Mouse (Mus musculus) intestine, postnatal 0 days (tissue): ENCODE data around the gene R3hdm2. TPM values are rescaled to one million over a fixed set of nuclear protein-coding genes. Genes with fewer than 3 reads are reported as not detected.

Experiments used
- ATAC-seq: fragments of 200-750 bp; cut with Nextera tagmentation; 2 replicates; pipeline ENCODE4 v1.8.0; 2017; ENCODE audit warnings: mild to moderate bottlenecking, moderate TSS enrichment, moderate library complexity
- H3K27ac ChIP-seq: fragments of 300-500 bp; sonication (generic); 2 replicates; pipeline ENCODE4 v1.5.1; 2014; ENCODE audit warnings: mild to moderate bottlenecking, low read depth, low read length, moderate library complexity
- H3K27me3 ChIP-seq: fragments of 300-500 bp; sonication (generic); replicated peaks from 2 replicates; pipeline ENCODE4 v1.6.1; 2014; ENCODE audit warnings: low read length, mixed read lengths; ENCODE audit not compliant: control insufficient read depth, insufficient read depth
- H3K36me3 ChIP-seq: fragments of 300-500 bp; sonication (generic); 2 replicates; pipeline ENCODE4 v1.6.1; 2014; ENCODE audit warnings: mild to moderate bottlenecking, moderate library complexity; ENCODE audit not compliant: control insufficient read depth, insufficient read depth
- H3K4me1 ChIP-seq: fragments of 300-500 bp; sonication (generic); replicated peaks from 2 replicates; pipeline ENCODE4 v1.6.1; 2014; ENCODE audit warnings: antibody characterized with exemption, low read length, mixed read lengths; ENCODE audit not compliant: control insufficient read depth, insufficient read depth
- H3K4me2 ChIP-seq: fragments of 300-500 bp; sonication (generic); replicated peaks from 2 replicates; pipeline ENCODE4 v1.6.1; 2014; ENCODE audit warnings: low read depth, mild to moderate bottlenecking, moderate library complexity
- H3K4me3 ChIP-seq: fragments of 300-500 bp; sonication (generic); 2 replicates; pipeline ENCODE4 v1.5.1; 2014; ENCODE audit warnings: low read depth, low read length
- H3K9ac ChIP-seq: fragments of 300-500 bp; sonication (generic); 2 replicates; pipeline ENCODE4 v1.6.1; 2014; ENCODE audit warnings: mild to moderate bottlenecking, low read depth, low read length
- H3K9me3 ChIP-seq: fragments of 300-500 bp; sonication (generic); 2 replicates; pipeline ENCODE4 v1.6.1; 2016; ENCODE audit warnings: mixed run types; ENCODE audit not compliant: control insufficient read depth
- CTCF ChIP-seq: sonication (generic); IDR thresholded peaks from 2 replicates; pipeline ENCODE4 v1.5.1; 2016; ENCODE audit warnings: low read depth, mild to moderate bottlenecking, control low read depth, antibody characterized with exemption, moderate library complexity
- WGBS: fragments of 180-500 bp; shearing (Covaris S2); extraction: QIAGEN DNeasy Blood & Tissue Kit; methylation state at CpG from one replicate; pipeline ENCODE4 v1.1.7; 2014; 5-methylcytosine and 5-hydroxymethylcytosine counted together
- polyA plus RNA-seq: library from polyadenylated mRNA; unstranded; fragments of >200 nt; fragmentation: Nextera tagmentation; extraction: Ambion mirVana; gene quantifications from 2 replicates; pipeline ENCODE4 v1.2.1, GENCODE M21; 2015

The R3hdm2 gene
- polyA plus RNA-seq, 1 experiment from 2014 or later = 19.4 TPM

- H3K9ac ChIP-seq = no peak overlapping the region
- H3K9me3 ChIP-seq = no peaks in the 10 kb centered on the region
- peaks cover 22% of the 10 kb centered on the region; the same call in 1 of the 2 replicates for H3K4me1 ChIP-seq
- peak overlapping the region; percentile 63 for H3K4me2 ChIP-seq
- TF ChIP-seq CTCF = no peak
- WGBS = 53% methylated on average over 9 of the region's 9 CpGs
- peaks cover 33% of the 10 kb centered on the region for H3K27me3 ChIP-seq
- peaks cover 18% of the 10 kb centered on the region for H3K36me3 ChIP-seq
- no peak overlapping the region for H3K4me3 ChIP-seq
- ATAC-seq = no peak
- no peak overlapping the region for H3K27ac ChIP-seq
Measured at GRCm38 (mm10) chr10:127515271-127515982, 135.3 kb downstream of the R3hdm2 start.

- Histone ChIP-seq H3K9me3 (no peaks in the 10 kb centered on the region), H3K4me2 (peak overlapping the region; percentile 63), H3K4me3 (peak overlapping the region; percentile 27), H3K36me3 (peaks cover 18% of the 10 kb centered on the region), H3K27ac (no peak overlapping the region), H3K9ac (peak overlapping the region; percentile 31; the same call in 1 of the 2 replicates), H3K4me1 (peaks cover 22% of the 10 kb centered on the region; the same call in 1 of the 2 replicates), H3K27me3 (peaks cover 27% of the 10 kb centered on the region)
- TF ChIP-seq CTCF = no peak
- 32% methylated on average over 8 of the region's 8 CpGs for WGBS
- ATAC-seq = no peak
Measured at GRCm38 (mm10) chr10:127515983-127516459, 135.9 kb downstream of the R3hdm2 start.

- TF ChIP-seq CTCF = no peak
- H3K4me1 ChIP-seq = peaks cover 23% of the 10 kb centered on the region; the same call in 1 of the 2 replicates
- peaks cover 18% of the 10 kb centered on the region for H3K36me3 ChIP-seq
- no peak overlapping the region for H3K27ac ChIP-seq
- H3K9ac ChIP-seq = peak overlapping the region; percentile 31
- peak overlapping the region; percentile 63 for H3K4me2 ChIP-seq
- H3K27me3 ChIP-seq = peaks cover 20% of the 10 kb centered on the region
- WGBS = 15% methylated on average over 30 of the region's 30 CpGs
- H3K4me3 ChIP-seq = peak overlapping the region; percentile 27
- peak; percentile 17; the same call in 1 of the 2 replicates for ATAC-seq
- no peaks in the 10 kb centered on the region for H3K9me3 ChIP-seq
Measured at GRCm38 (mm10) chr10:127516576-127517260, 136.6 kb downstream of the R3hdm2 start.

GRCm38 (mm10) chr10:127517941-127518340 lies 137.8 kb downstream of the R3hdm2 start:
- 92% methylated on average over 22 of the region's 22 CpGs for WGBS
- Histone ChIP-seq H3K27ac (0 out of 2 replicates have a peak overlapping the region, but pooled peaks have one; percentile 15), H3K27me3 (peaks cover 16% of the 10 kb centered on the region; the same call in 1 of the 2 replicates), H3K9me3 (no peaks in the 10 kb centered on the region), H3K9ac (no peak overlapping the region), H3K4me3 (no peak overlapping the region), H3K4me1 (peaks cover 21% of the 10 kb centered on the region; the same call in 1 of the 2 replicates), H3K4me2 (no peak overlapping the region), H3K36me3 (peaks cover 18% of the 10 kb centered on the region)
- ATAC-seq = no peak
- TF ChIP-seq CTCF = no peak

- WGBS = 93% methylated on average over 25 of the region's 26 CpGs
- no peak for ATAC-seq
- 0 out of 2 replicates have a peak, but pooled peaks cover 18% of the 10 kb centered on the region for H3K4me1 ChIP-seq
Measured at GRCm38 (mm10) chr10:127519041-127519701, 139.0 kb downstream of the R3hdm2 start.

More at GRCm38 (mm10) chr10:127519041-127519701, 139.0 kb downstream of the R3hdm2 start:
- Histone ChIP-seq H3K4me3 (no peak overlapping the region), H3K27ac (no peak overlapping the region), H3K27me3 (peaks cover 9% of the 10 kb centered on the region), H3K9ac (no peak overlapping the region), H3K36me3 (peaks cover 18% of the 10 kb centered on the region), H3K9me3 (no peaks in the 10 kb centered on the region), H3K4me2 (no peak overlapping the region)
- TF ChIP-seq CTCF = no peak
